Mouse (Mus musculus) thymus, adult 2 months (tissue): ENCODE data around the gene Cp.

ENCODE experiments used
- CTCF ChIP-seq: fragments of 200-500 bp; IDR thresholded peaks from 2 replicates; pipeline ENCODE4 v1.5.1; 2012; ENCODE audit warnings: mild to moderate bottlenecking, control low read depth, low read length, moderate library complexity, borderline replicate concordance; ENCODE audit not compliant: control insufficient read depth, poor library complexity, insufficient read depth; ENCODE audit errors: extremely low read depth
- POLR2A ChIP-seq: fragments of 200-500 bp; IDR thresholded peaks from 2 replicates; pipeline ENCODE4 v1.6.1; 2012; ENCODE audit warnings: mild to moderate bottlenecking, low read length, control low read depth, moderate library complexity; ENCODE audit not compliant: control insufficient read depth, poor library complexity, insufficient read depth; ENCODE audit errors: extremely low read depth

- peak; percentile 69; the same call in 1 of the 2 replicates for TF ChIP-seq CTCF
- peak; percentile 86 for TF ChIP-seq POLR2A
Measured at GRCm38 (mm10) chr3:20034719-20035404, 78.0 kb downstream of the Cp start, which contains the start of gene Hps3.
